Mouse (Mus musculus): ENCODE measurements around the gene Ppp2r5c. TPM values are rescaled to one million over a fixed set of nuclear protein-coding genes. Genes with fewer than 3 reads are reported as not detected.

The Ppp2r5c gene
- polyA plus RNA-seq, 1 experiment from 2014 or later: 193 TPM

GRCm38 (mm10) chr12:110447306-110447705, 386 bp downstream of the Ppp2r5c start:
- no peaks in the 10 kb centered on the region for H3K9me3 ChIP-seq (replicated peaks; ENCODE audit: control insufficient read depth, low read length)
- H3K9ac ChIP-seq (replicated peaks; ENCODE audit: low read length): peak overlapping the region; percentile 76
- peak overlapping the region; percentile 80 for H3K4me3 ChIP-seq (ENCODE audit: low read depth, low read length)
- peak overlapping the region; percentile 81 for H3K4me2 ChIP-seq (ENCODE audit: low read depth, low read length)
- DNase-seq (ENCODE audit: low spot score) (peak; percentile 33), ATAC-seq (replicated peaks; ENCODE audit: insufficient number of reproducible peaks, low FRiP score, low TSS enrichment, low read depth) (peak; percentile 68)
- H3K4me1 ChIP-seq (ENCODE audit: control insufficient read depth, insufficient read depth, low read length): no peaks in the 10 kb centered on the region
- peak overlapping the region; percentile 41; the same call in 1 of the 2 replicates for H3K27ac ChIP-seq (replicated peaks; ENCODE audit: low read depth, low read length)
- WGBS: under 1% methylated on average over 32 of the region's 39 CpGs
- no peaks in the 10 kb centered on the region for H3K36me3 ChIP-seq (replicated peaks; ENCODE audit: control insufficient read depth, insufficient read depth, low read depth, low read length)
- no peaks in the 10 kb centered on the region for H3K27me3 ChIP-seq (ENCODE audit: control insufficient read depth, insufficient read depth, low read length)

GRCm38 (mm10) chr12:110448767-110449166, 1.8 kb downstream of the Ppp2r5c start:
- no peak overlapping the region for H3K4me3 ChIP-seq (ENCODE audit: low read depth, low read length)
- no peak for ATAC-seq (replicated peaks; ENCODE audit: insufficient number of reproducible peaks, low FRiP score, low TSS enrichment, low read depth)
- H3K4me1 ChIP-seq (ENCODE audit: control insufficient read depth, insufficient read depth, low read length): no peaks in the 10 kb centered on the region
- no peaks in the 10 kb centered on the region for H3K36me3 ChIP-seq (replicated peaks; ENCODE audit: control insufficient read depth, insufficient read depth, low read depth, low read length)
- no peak for DNase-seq (ENCODE audit: low spot score)
- H3K9me3 ChIP-seq (replicated peaks; ENCODE audit: control insufficient read depth, low read length): no peaks in the 10 kb centered on the region
- WGBS: 67% methylated on average over 10 of the region's 10 CpGs
- no peak overlapping the region for H3K27ac ChIP-seq (replicated peaks; ENCODE audit: low read depth, low read length)
- no peak overlapping the region for H3K4me2 ChIP-seq (ENCODE audit: low read depth, low read length)
- H3K9ac ChIP-seq (replicated peaks; ENCODE audit: low read length): no peak overlapping the region
- no peaks in the 10 kb centered on the region for H3K27me3 ChIP-seq (ENCODE audit: control insufficient read depth, insufficient read depth, low read length)

- H3K4me3 ChIP-seq (ENCODE audit: low read depth, low read length): no peak overlapping the region
- 16% methylated on average over 5 of the region's 5 CpGs for WGBS
- ATAC-seq (replicated peaks; ENCODE audit: insufficient number of reproducible peaks, low FRiP score, low TSS enrichment, low read depth): peak; percentile 56; the same call in 1 of the 2 replicates
These were observed 7.3 kb downstream of the Ppp2r5c start for GRCm38 (mm10) chr12:110454223-110454622.

GRCm38 (mm10) chr12:110456024-110456423, 9.1 kb downstream of the Ppp2r5c start:
- ATAC-seq (replicated peaks; ENCODE audit: insufficient number of reproducible peaks, low FRiP score, low TSS enrichment, low read depth): no peak
- no peaks in the 10 kb centered on the region for H3K9me3 ChIP-seq (replicated peaks; ENCODE audit: control insufficient read depth, low read length)
- H3K36me3 ChIP-seq (replicated peaks; ENCODE audit: control insufficient read depth, insufficient read depth, low read depth, low read length): no peaks in the 10 kb centered on the region
- no peaks in the 10 kb centered on the region for H3K4me1 ChIP-seq (ENCODE audit: control insufficient read depth, insufficient read depth, low read length)
- H3K27ac ChIP-seq (replicated peaks; ENCODE audit: low read depth, low read length): no peak overlapping the region
- no peak overlapping the region for H3K9ac ChIP-seq (replicated peaks; ENCODE audit: low read length)
- no peak for DNase-seq (ENCODE audit: low spot score)
- H3K4me2 ChIP-seq (ENCODE audit: low read depth, low read length): no peak overlapping the region
- H3K27me3 ChIP-seq (ENCODE audit: control insufficient read depth, insufficient read depth, low read length): no peaks in the 10 kb centered on the region
- WGBS: 89% methylated on average over 7 of the region's 7 CpGs
- H3K4me3 ChIP-seq (ENCODE audit: low read depth, low read length): no peak overlapping the region

More at GRCm38 (mm10) chr12:110454223-110454622, 7.3 kb downstream of the Ppp2r5c start:
- Histone ChIP-seq H3K9ac (replicated peaks; ENCODE audit: low read length) (no peak overlapping the region), H3K27ac (replicated peaks; ENCODE audit: low read depth, low read length) (no peak overlapping the region), H3K4me2 (ENCODE audit: low read depth, low read length) (no peak overlapping the region), H3K27me3 (ENCODE audit: control insufficient read depth, insufficient read depth, low read length) (no peaks in the 10 kb centered on the region), H3K36me3 (replicated peaks; ENCODE audit: control insufficient read depth, insufficient read depth, low read depth, low read length) (no peaks in the 10 kb centered on the region), H3K4me1 (ENCODE audit: control insufficient read depth, insufficient read depth, low read length) (no peaks in the 10 kb centered on the region), H3K9me3 (replicated peaks; ENCODE audit: control insufficient read depth, low read length) (no peaks in the 10 kb centered on the region)
- peak; percentile 72 for DNase-seq (ENCODE audit: low spot score)

- Histone ChIP-seq H3K4me1 (ENCODE audit: control insufficient read depth, insufficient read depth, low read length) (no peaks in the 10 kb centered on the region), H3K36me3 (replicated peaks; ENCODE audit: control insufficient read depth, insufficient read depth, low read depth, low read length) (no peaks in the 10 kb centered on the region), H3K9ac (replicated peaks; ENCODE audit: low read length) (no peak overlapping the region), H3K4me3 (ENCODE audit: low read depth, low read length) (no peak overlapping the region), H3K27ac (replicated peaks; ENCODE audit: low read depth, low read length) (no peak overlapping the region), H3K9me3 (replicated peaks; ENCODE audit: control insufficient read depth, low read length) (no peaks in the 10 kb centered on the region), H3K27me3 (ENCODE audit: control insufficient read depth, insufficient read depth, low read length) (no peaks in the 10 kb centered on the region), H3K4me2 (ENCODE audit: low read depth, low read length) (no peak overlapping the region)
- DNase-seq (ENCODE audit: low spot score) (no peak), ATAC-seq (replicated peaks; ENCODE audit: insufficient number of reproducible peaks, low FRiP score, low TSS enrichment, low read depth) (no peak)
- 86% methylated on average over 6 of the region's 6 CpGs for WGBS
These were observed 11.7 kb downstream of the Ppp2r5c start for GRCm38 (mm10) chr12:110458667-110459066.

- no peaks in the 10 kb centered on the region for H3K9me3 ChIP-seq (replicated peaks; ENCODE audit: control insufficient read depth, low read length)
- no peak overlapping the region for H3K4me2 ChIP-seq (ENCODE audit: low read depth, low read length)
- no peak overlapping the region for H3K27ac ChIP-seq (replicated peaks; ENCODE audit: low read depth, low read length)
- H3K4me3 ChIP-seq (ENCODE audit: low read depth, low read length): no peak overlapping the region
- WGBS: 85% methylated on average over 18 of the region's 18 CpGs
- no peaks in the 10 kb centered on the region for H3K4me1 ChIP-seq (ENCODE audit: control insufficient read depth, insufficient read depth, low read length)
- DNase-seq (ENCODE audit: low spot score) (no peak), ATAC-seq (replicated peaks; ENCODE audit: insufficient number of reproducible peaks, low FRiP score, low TSS enrichment, low read depth) (no peak)
- H3K27me3 ChIP-seq (ENCODE audit: control insufficient read depth, insufficient read depth, low read length): no peaks in the 10 kb centered on the region
- H3K36me3 ChIP-seq (replicated peaks; ENCODE audit: control insufficient read depth, insufficient read depth, low read depth, low read length): no peaks in the 10 kb centered on the region
- no peak overlapping the region for H3K9ac ChIP-seq (replicated peaks; ENCODE audit: low read length)
These were observed 13.7 kb downstream of the Ppp2r5c start for GRCm38 (mm10) chr12:110460418-110461300.

- Histone ChIP-seq H3K9ac (replicated peaks; ENCODE audit: low read length) (no peak overlapping the region), H3K36me3 (replicated peaks; ENCODE audit: control insufficient read depth, insufficient read depth, low read depth, low read length) (no peaks in the 10 kb centered on the region), H3K27me3 (ENCODE audit: control insufficient read depth, insufficient read depth, low read length) (no peaks in the 10 kb centered on the region), H3K4me3 (ENCODE audit: low read depth, low read length) (no peak overlapping the region), H3K4me2 (ENCODE audit: low read depth, low read length) (no peak overlapping the region), H3K27ac (replicated peaks; ENCODE audit: low read depth, low read length) (no peak overlapping the region), H3K9me3 (replicated peaks; ENCODE audit: control insufficient read depth, low read length) (no peaks in the 10 kb centered on the region), H3K4me1 (ENCODE audit: control insufficient read depth, insufficient read depth, low read length) (no peaks in the 10 kb centered on the region)
- DNase-seq (ENCODE audit: low spot score): no peak
- no peak for ATAC-seq (replicated peaks; ENCODE audit: insufficient number of reproducible peaks, low FRiP score, low TSS enrichment, low read depth)
- WGBS: 81% methylated on average over 8 of the region's 8 CpGs
These were observed 16.8 kb downstream of the Ppp2r5c start for GRCm38 (mm10) chr12:110463711-110464110.

- no peak overlapping the region for H3K4me3 ChIP-seq (ENCODE audit: low read depth, low read length)
- no peak for DNase-seq (ENCODE audit: low spot score)
These were observed 24.5 kb downstream of the Ppp2r5c start for GRCm38 (mm10) chr12:110471426-110471825.

More at GRCm38 (mm10) chr12:110471426-110471825, 24.5 kb downstream of the Ppp2r5c start:
- Histone ChIP-seq H3K9ac (replicated peaks; ENCODE audit: low read length) (no peak overlapping the region), H3K4me2 (ENCODE audit: low read depth, low read length) (no peak overlapping the region), H3K4me1 (ENCODE audit: control insufficient read depth, insufficient read depth, low read length) (no peaks in the 10 kb centered on the region), H3K27ac (replicated peaks; ENCODE audit: low read depth, low read length) (no peak overlapping the region), H3K27me3 (ENCODE audit: control insufficient read depth, insufficient read depth, low read length) (no peaks in the 10 kb centered on the region), H3K9me3 (replicated peaks; ENCODE audit: control insufficient read depth, low read length) (no peaks in the 10 kb centered on the region), H3K36me3 (replicated peaks; ENCODE audit: control insufficient read depth, insufficient read depth, low read depth, low read length) (no peaks in the 10 kb centered on the region)
- WGBS: 75% methylated on average over 3 of the region's 3 CpGs
- no peak for ATAC-seq (replicated peaks; ENCODE audit: insufficient number of reproducible peaks, low FRiP score, low TSS enrichment, low read depth)
